Comparison of ENCODE assay signal across 22 mouse cellular contexts in the genomic region with DNA sequence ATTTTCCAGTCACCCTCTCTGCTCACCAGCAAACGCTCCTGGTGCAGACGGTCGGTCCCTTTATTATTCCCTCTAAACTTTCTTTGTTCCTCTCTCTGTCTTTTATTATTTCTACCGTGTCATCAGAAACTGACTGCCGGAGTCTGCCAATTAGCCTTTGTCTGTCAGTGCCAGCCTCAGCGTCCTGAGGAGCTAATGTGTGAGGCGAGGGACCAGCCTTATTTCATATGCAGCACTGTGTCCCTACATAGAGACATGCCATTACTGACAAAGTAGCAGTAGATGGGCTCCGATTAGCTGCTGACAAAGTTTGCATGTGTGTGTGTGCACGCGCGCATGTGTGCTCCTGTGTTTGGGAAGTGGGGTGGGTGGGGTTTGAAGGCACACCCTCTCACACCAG.
A peak's percentile ranks its signal among the peaks of the same experiment; 100 is the strongest.
DNase-seq lines count a peak whose midpoint lies in the region; ATAC-seq and TF ChIP-seq lines count a peak whose summit lies in the region.
"Had no signal": no experiment of that assay in that cellular context is flagged by ENCODE, and none has a peak within 500 bp of the region (broad histone marks: within the 10 kb centered on the region; RNA-seq: fewer than 3 reads in every experiment).

No protein-coding gene starts in this region.

- H3K36me3 ChIP-seq in midbrain, embryonic 12.5 days = no peaks in the 10 kb centered on the region
- H3K36me3 ChIP-seq: heart, embryonic 13.5 days; limb, embryonic 12.5 days; liver, embryonic 12.5 days had no signal

- H3K9me3 ChIP-seq in midbrain, embryonic 12.5 days = no peaks in the 10 kb centered on the region

- no peak for TF ChIP-seq CTCF in left cerebral cortex, adult 2 months (IDR thresholded peaks at IDR 0.05)

- H3K9ac ChIP-seq in midbrain, embryonic 12.5 days (replicated peaks) = no peak overlapping the region
- H3K9ac ChIP-seq: heart, embryonic 13.5 days; limb, embryonic 12.5 days; liver, embryonic 12.5 days had no signal

- 59% methylated on average over 11 of the region's 11 CpGs for WGBS in midbrain, embryonic 12.5 days

- peak overlapping the region; percentile 65 for H3K27ac ChIP-seq in midbrain, embryonic 12.5 days (replicated peaks)
- no peak overlapping the region for H3K27ac ChIP-seq in left cerebral cortex, adult 2 months
- H3K27ac ChIP-seq: heart, embryonic 13.5 days; limb, embryonic 12.5 days; liver, embryonic 12.5 days had no signal

- peaks cover 17% of the 10 kb centered on the region; the same call in 1 of the 2 replicates for H3K4me1 ChIP-seq in midbrain, embryonic 12.5 days
- H3K4me1 ChIP-seq: heart, embryonic 13.5 days; limb, embryonic 12.5 days; liver, embryonic 12.5 days had no signal

- DNase-seq in embryo, embryonic 11 days = peak; percentile 12
- no peak for DNase-seq in embryo, embryonic 9.5 days (ENCODE audit: extremely low spot score)
- peak; percentile 20 for DNase-seq in retina, postnatal 1 day
- DNase-seq in retina, embryonic 14.5 days (ENCODE audit: low spot score) = no peak
- no peak for DNase-seq in lung, postnatal 10 days
- DNase-seq in frontal cortex, postnatal 36 days (ENCODE audit: low spot score in 2 of 2) = no peak
- DNase-seq in left cerebral cortex, adult 2 months (ENCODE audit: extremely low spot score in 1 of 2, low spot score in 2 of 2) = no peak
- DNase-seq: adrenal gland, postnatal 14 days; cerebellum, adult 11 months; cerebellum, postnatal 25 days; gastrocnemius, postnatal 10 days; heart, adult 11 months; kidney, adult 9 months; kidney, postnatal 25 days; lung, adult 2 months; lung, postnatal 36 days; spleen, adult 18-20 months; thymus, postnatal 36 days had no signal

- no peaks in the 10 kb centered on the region for H3K27me3 ChIP-seq in midbrain, embryonic 12.5 days

- ATAC-seq in midbrain, embryonic 12.5 days (ENCODE audit: low FRiP score, low read depth) = peak; percentile 47; the same call in 1 of the 2 replicates
- ATAC-seq: liver, embryonic 12.5 days had no signal

- H3K4me3 ChIP-seq in midbrain, embryonic 12.5 days = no peak overlapping the region
- no peak overlapping the region for H3K4me3 ChIP-seq in left cerebral cortex, adult 2 months
- H3K4me3 ChIP-seq: heart, embryonic 13.5 days; limb, embryonic 12.5 days; liver, embryonic 12.5 days had no signal

- intact Hi-C loops in left cerebral cortex, adult 2 months (cut with DNase I) = no loop called here

- H3K4me2 ChIP-seq in midbrain, embryonic 12.5 days (replicated peaks) = no peak overlapping the region
- H3K4me2 ChIP-seq: heart, embryonic 13.5 days; limb, embryonic 12.5 days; liver, embryonic 12.5 days had no signal

Comparison
In these comparisons a context has a peak if more than half of its experiments do, and no peak if none do; other contexts are left out.
1. DNase-seq: peak in embryo, embryonic 11 days (single experiment) and retina, postnatal 1 day (single experiment); none in embryo, embryonic 9.5 days (single experiment), retina, embryonic 14.5 days (single experiment), lung, postnatal 10 days (single experiment), frontal cortex, postnatal 36 days (0 of 2) and left cerebral cortex, adult 2 months (0 of 2).